Mouse (Mus musculus): ENCODE measurements around the gene Cdk6.

DNA sequence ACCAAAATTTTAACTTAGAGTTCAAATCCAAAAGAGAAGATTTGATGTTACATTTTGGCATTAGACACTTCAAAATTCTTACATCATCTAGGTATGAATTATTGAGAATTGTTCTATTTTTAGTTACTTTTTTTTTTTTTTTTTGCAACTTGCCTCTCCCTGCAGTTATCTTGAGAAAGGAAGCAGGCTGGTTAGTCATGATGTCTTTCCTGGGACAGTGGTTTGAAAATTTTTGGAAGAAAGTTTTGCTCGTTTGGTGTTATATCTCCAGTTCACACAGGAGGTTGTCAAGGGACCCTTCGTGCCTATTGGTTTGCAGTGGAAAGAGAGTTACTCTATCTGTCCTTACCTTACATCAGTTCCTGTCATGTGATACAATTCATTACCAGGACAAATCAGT is 29.9 kb downstream of the Cdk6 start:
- TF ChIP-seq EP300 (IDR thresholded peaks at IDR 0.05; ENCODE audit: insufficient read depth, low read depth, low read length), result no peak
- TF ChIP-seq CTCF (IDR thresholded peaks at IDR 0.05), result no peak

Data from heart, adult 2 months (tissue).